In genomic region chr11:120597240-120598235, GRCm38 (mm10) we compare ENCODE assay signal across 8 mouse cellular contexts. TPM values are rescaled to one million over a fixed set of nuclear protein-coding genes. Genes with fewer than 3 reads are reported as not detected.
DNase-seq lines count a peak whose midpoint lies in the region; ATAC-seq and TF ChIP-seq lines count a peak whose summit lies in the region.

No protein-coding gene starts in this region.

- POLR2A ChIA-PET in Patski (lab: Charles Lee), result interaction anchor here (0.6 to 1.1 kb wide), 3 partner anchors 17 to 114 kb away, joined by 3 read pairs; partner anchors contain the start of gene Mrpl12

- no peak for TF ChIP-seq POLR2A in kidney, adult 2 months (IDR thresholded peaks at IDR 0.05; ENCODE audit: low read depth, low read length)

- peak overlapping the region; percentile 55 for H3K4me3 ChIP-seq in kidney, adult 2 months (ENCODE audit: insufficient read depth, low read depth, low read length)
- H3K4me3 ChIP-seq in forebrain, embryonic 15.5 days, result peak overlapping the region; percentile 99
- H3K4me3 ChIP-seq in limb, embryonic 10.5 days, result peak overlapping the region; percentile 100
- H3K4me3 ChIP-seq in neural tube, embryonic 12.5 days, result peak overlapping the region; percentile 100

- peak; percentile 22 for ATAC-seq in Patski
- peak; percentile 67 for ATAC-seq in forebrain, embryonic 15.5 days (replicated peaks)
- ATAC-seq in neural tube, embryonic 12.5 days (ENCODE audit: low FRiP score, low read depth), result peak; percentile 58

- H3K27me3 ChIP-seq in kidney, adult 2 months (replicated peaks; ENCODE audit: control insufficient read depth, insufficient read depth, low read length), result no peaks in the 10 kb centered on the region
- no peaks in the 10 kb centered on the region for H3K27me3 ChIP-seq in Patski
- no peaks in the 10 kb centered on the region for H3K27me3 ChIP-seq in forebrain, embryonic 15.5 days
- H3K27me3 ChIP-seq in limb, embryonic 10.5 days (ENCODE audit: low read depth, poor library complexity, severe bottlenecking), result no peaks in the 10 kb centered on the region
- H3K27me3 ChIP-seq in neural tube, embryonic 12.5 days (replicated peaks), result no peaks in the 10 kb centered on the region

- in situ Hi-C loops in Patski (cut with MboI; ENCODE audit: low pct_unique_long_range_greater_than_20kb), result no loop called here

- DNase-seq in kidney, adult 2 months, result peak; percentile 50
- no peak for DNase-seq in kidney, adult 8-10 months
- no peak for DNase-seq in Patski (ENCODE audit: low read depth, low spot score)
- no peak for DNase-seq in limb, embryonic 10.5 days (ENCODE audit: low spot score)
- no peak for DNase-seq in frontal cortex, adult 2 months (ENCODE audit: extremely low spot score in 1 of 2, low spot score in 1 of 2)
- no peak for DNase-seq in layer of hippocampus, adult 9-11 months

- H3K36me3 ChIP-seq in kidney, adult 2 months (ENCODE audit: control insufficient read depth, insufficient read depth, low read length), result peaks cover 4% of the 10 kb centered on the region; the same call in 1 of the 2 replicates
- H3K36me3 ChIP-seq in forebrain, embryonic 15.5 days, result peaks cover 45% of the 10 kb centered on the region
- peaks cover 78% of the 10 kb centered on the region for H3K36me3 ChIP-seq in limb, embryonic 10.5 days
- peaks cover 58% of the 10 kb centered on the region for H3K36me3 ChIP-seq in neural tube, embryonic 12.5 days

- H3K4me1 ChIP-seq in kidney, adult 2 months (ENCODE audit: control insufficient read depth, insufficient read depth, low read length), result peaks cover 16% of the 10 kb centered on the region
- H3K4me1 ChIP-seq in forebrain, embryonic 15.5 days, result peaks cover 31% of the 10 kb centered on the region
- peaks cover 30% of the 10 kb centered on the region for H3K4me1 ChIP-seq in limb, embryonic 10.5 days
- H3K4me1 ChIP-seq in neural tube, embryonic 12.5 days, result peaks cover 23% of the 10 kb centered on the region

- WGBS in kidney, adult 2 months, result 3% methylated on average over 98 of the region's 99 CpGs
- 3% methylated on average over 93 of the region's 99 CpGs for WGBS in forebrain, embryonic 15.5 days
- WGBS in limb, embryonic 10.5 days, result 6% methylated on average over 99 of the region's 99 CpGs
- 5% methylated on average over 99 of the region's 99 CpGs for WGBS in neural tube, embryonic 12.5 days

- peak overlapping the region; percentile 87 for H3K4me2 ChIP-seq in forebrain, embryonic 15.5 days (replicated peaks)
- H3K4me2 ChIP-seq in neural tube, embryonic 12.5 days (replicated peaks), result peak overlapping the region; percentile 98

- CTCF ChIA-PET in Patski (lab: Charles Lee), result interaction anchor here (1.3 kb wide), 1 partner anchor 15 kb away, joined by 3 read pairs; no protein-coding TSS in a partner anchor

- H3K9ac ChIP-seq in forebrain, embryonic 15.5 days (replicated peaks), result peak overlapping the region; percentile 98
- H3K9ac ChIP-seq in neural tube, embryonic 12.5 days, result peak overlapping the region; percentile 99

- TF ChIP-seq CTCF in kidney, adult 2 months (conservative IDR thresholded peaks at IDR 0.05; ENCODE audit: insufficient read depth, insufficient read length, low read depth, low read length), result no peak
- TF ChIP-seq CTCF in Patski (IDR thresholded peaks at IDR 0.05), result no peak

- no peaks in the 10 kb centered on the region for H3K9me3 ChIP-seq in forebrain, embryonic 15.5 days
- no peaks in the 10 kb centered on the region for H3K9me3 ChIP-seq in limb, embryonic 10.5 days (replicated peaks)
- no peaks in the 10 kb centered on the region for H3K9me3 ChIP-seq in neural tube, embryonic 12.5 days

- no peak overlapping the region; the same call in 1 of the 2 replicates for H3K27ac ChIP-seq in kidney, adult 2 months (ENCODE audit: insufficient read depth, low read depth, low read length)
- H3K27ac ChIP-seq in forebrain, embryonic 15.5 days (replicated peaks), result peak overlapping the region; percentile 90
- H3K27ac ChIP-seq in limb, embryonic 10.5 days, result peak overlapping the region; percentile 99
- peak overlapping the region; percentile 53; the same call in 1 of the 2 replicates for H3K27ac ChIP-seq in neural tube, embryonic 12.5 days

RNA-seq across cellular contexts. Expression of gene Alyref, which starts 0.6 kb away (rescaled TPM):
- polyA plus RNA-seq in kidney, adult 2 months (2012; rRNA removed), result 18.8 and 29.0 TPM in 2 replicates
- 118 TPM for polyA plus RNA-seq in Patski (2021)
- 372 and 388 TPM in 2 replicates for polyA plus RNA-seq in forebrain, embryonic 15.5 days (2015; fragmentation: Nextera tagmentation; extraction: Ambion mirVana)
- 720 and 728 TPM in 2 replicates for polyA plus RNA-seq in limb, embryonic 10.5 days (2016; fragmentation: Nextera tagmentation; extraction: Ambion mirVana)
- polyA plus RNA-seq in neural tube, embryonic 12.5 days (2016; fragmentation: Nextera tagmentation; extraction: Ambion mirVana), result 509 and 592 TPM in 2 replicates
- 46.3 and 53.0 TPM in 2 replicates for polyA plus RNA-seq in frontal cortex, adult 2 months (2012; rRNA removed)

RNA-seq across cellular contexts. Expression of gene Anapc11, which starts 0.7 kb away (rescaled TPM):
- 137 and 143 TPM in 2 replicates for polyA plus RNA-seq in kidney, adult 2 months (2012; rRNA removed)
- polyA plus RNA-seq in Patski (2021), result 82.8 TPM
- 199 and 205 TPM in 2 replicates for polyA plus RNA-seq in forebrain, embryonic 15.5 days (2015; fragmentation: Nextera tagmentation; extraction: Ambion mirVana)
- 201 and 207 TPM in 2 replicates for polyA plus RNA-seq in limb, embryonic 10.5 days (2016; fragmentation: Nextera tagmentation; extraction: Ambion mirVana)
- 162 and 172 TPM in 2 replicates for polyA plus RNA-seq in neural tube, embryonic 12.5 days (2016; fragmentation: Nextera tagmentation; extraction: Ambion mirVana)
- polyA plus RNA-seq in frontal cortex, adult 2 months (2012; rRNA removed), result 143 and 170 TPM in 2 replicates

RNA-seq across cellular contexts. Expression of gene Npb, which starts 10.7 kb away (rescaled TPM):
- polyA plus RNA-seq in kidney, adult 2 months (2012; rRNA removed), result 7.7 and 12.9 TPM in 2 replicates
- 0.59 TPM for polyA plus RNA-seq in Patski (2021)
- polyA plus RNA-seq in forebrain, embryonic 15.5 days (2015; fragmentation: Nextera tagmentation; extraction: Ambion mirVana), result 0.51 and 0.65 TPM in 2 replicates
- polyA plus RNA-seq in limb, embryonic 10.5 days (2016; fragmentation: Nextera tagmentation; extraction: Ambion mirVana), result 0.56 TPM in 1 of 2 replicates, not detected in the other
- 0.80 and 0.83 TPM in 2 replicates for polyA plus RNA-seq in neural tube, embryonic 12.5 days (2016; fragmentation: Nextera tagmentation; extraction: Ambion mirVana)
- 0.84 and 1.2 TPM in 2 replicates for polyA plus RNA-seq in frontal cortex, adult 2 months (2012; rRNA removed)

RNA-seq across cellular contexts. Expression of gene Arhgdia, which starts 16.1 kb away (rescaled TPM):
- 543 and 613 TPM in 2 replicates for polyA plus RNA-seq in kidney, adult 2 months (2012; rRNA removed)
- 439 TPM for polyA plus RNA-seq in Patski (2021)
- 464 TPM in 2 replicates for polyA plus RNA-seq in forebrain, embryonic 15.5 days (2015; fragmentation: Nextera tagmentation; extraction: Ambion mirVana)
- 742 and 814 TPM in 2 replicates for polyA plus RNA-seq in limb, embryonic 10.5 days (2016; fragmentation: Nextera tagmentation; extraction: Ambion mirVana)
- polyA plus RNA-seq in neural tube, embryonic 12.5 days (2016; fragmentation: Nextera tagmentation; extraction: Ambion mirVana), result 582 and 606 TPM in 2 replicates
- polyA plus RNA-seq in frontal cortex, adult 2 months (2012; rRNA removed), result 408 and 428 TPM in 2 replicates

RNA-seq across cellular contexts. Expression of gene Pcyt2, which starts 20.2 kb away (rescaled TPM):
- 432 and 566 TPM in 2 replicates for polyA plus RNA-seq in kidney, adult 2 months (2012; rRNA removed)
- polyA plus RNA-seq in Patski (2021), result 108 TPM
- polyA plus RNA-seq in forebrain, embryonic 15.5 days (2015; fragmentation: Nextera tagmentation; extraction: Ambion mirVana), result 167 and 174 TPM in 2 replicates
- polyA plus RNA-seq in limb, embryonic 10.5 days (2016; fragmentation: Nextera tagmentation; extraction: Ambion mirVana), result 161 and 169 TPM in 2 replicates
- polyA plus RNA-seq in neural tube, embryonic 12.5 days (2016; fragmentation: Nextera tagmentation; extraction: Ambion mirVana), result 151 and 155 TPM in 2 replicates
- polyA plus RNA-seq in frontal cortex, adult 2 months (2012; rRNA removed), result 252 and 254 TPM in 2 replicates
